Mouse (Mus musculus): ENCODE results near the gene Eif1ad. TPM values are rescaled to one million over a fixed set of nuclear protein-coding genes. Genes with fewer than 3 reads are reported as not detected.
"Not testable (repeated sequence)": the region's sequence is repeated elsewhere in the genome, so short reads cannot be mapped to it uniquely, and the experiment has no call there.

The Eif1ad gene
- polyA plus RNA-seq, 1 experiment from 2014 or later, result 84.2 TPM

DNA sequence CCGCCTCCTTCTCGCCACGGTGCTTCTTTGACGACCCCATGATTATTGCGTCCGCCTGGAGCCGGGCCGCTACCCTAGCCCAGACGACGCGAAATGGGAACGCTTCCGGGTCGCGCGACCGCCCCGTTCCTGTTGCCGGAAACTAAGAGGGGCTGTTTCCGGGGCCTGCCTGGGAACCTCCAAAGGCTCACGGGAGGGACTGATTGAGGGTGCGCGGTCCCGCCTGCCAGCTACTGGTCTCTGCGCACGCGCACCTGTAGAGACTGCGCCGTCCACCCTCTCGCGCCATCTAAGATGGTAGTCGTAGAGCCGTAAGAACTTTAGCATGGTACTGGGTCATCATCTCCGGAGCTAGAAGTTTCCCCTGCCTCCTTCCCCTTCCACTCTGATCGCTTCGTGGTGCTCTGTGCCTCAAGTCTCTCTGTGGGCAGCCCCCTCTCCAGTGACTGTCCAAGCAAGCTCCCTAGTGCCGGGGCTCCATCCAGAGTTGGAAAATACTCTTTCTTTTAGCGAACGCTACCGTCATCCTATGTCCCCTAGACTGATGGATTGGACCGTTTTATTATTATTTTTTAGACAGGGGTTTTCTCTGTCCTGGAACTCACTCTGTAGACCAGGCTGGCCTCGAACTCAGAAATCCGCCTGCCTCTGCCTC, 22.2 kb downstream of the Eif1ad start, which contains the start of gene Sart1:
Gene Sart1 (minus strand): TSS at position 116 of the 655 bp plus-strand sequence.
- Histone ChIP-seq H3K4me3 (peak within 1 kb of the TSS; percentile 100), H3K27ac (peak within 1 kb of the TSS; percentile 93), H3K27me3 (ENCODE audit: insufficient read depth, poor library complexity, severe bottlenecking) (no peaks in the 10 kb centered on the region), H3K9me3 (no peaks in the 10 kb centered on the region), H3K36me3 (peaks cover 27% of the 10 kb centered on the region), H3K4me1 (replicated peaks) (peaks cover 39% of the 10 kb centered on the region)
- WGBS, result 3% methylated on average over 43 of the region's 43 CpGs
- peak; percentile 95 for DNase-seq (ENCODE audit: low spot score)

DNA sequence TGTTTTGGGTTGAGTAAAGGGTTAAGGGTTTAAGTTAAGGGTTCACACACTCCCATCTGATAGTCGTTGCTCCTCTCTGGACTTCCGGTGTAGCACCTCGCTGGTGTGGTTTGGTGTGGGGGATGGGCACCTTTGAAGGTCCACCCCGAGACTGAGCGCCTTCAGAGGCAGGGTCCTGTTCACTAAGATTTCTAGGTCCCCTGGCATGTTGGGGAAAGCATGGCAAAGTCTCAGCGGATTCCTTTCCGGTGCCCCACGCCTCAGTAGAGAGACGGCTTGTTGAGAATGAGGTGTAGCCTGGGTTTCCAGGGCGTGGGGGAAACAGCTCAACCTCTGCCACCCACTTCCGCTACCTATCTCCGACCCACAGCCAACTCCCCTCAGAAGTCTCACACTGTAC, 23.1 kb downstream of the Eif1ad start:
- WGBS, result 50% methylated on average over 12 of the region's 12 CpGs
- Histone ChIP-seq H3K36me3 (peaks cover 18% of the 10 kb centered on the region), H3K9me3 (no peaks in the 10 kb centered on the region), H3K4me3 (peak overlapping the region; percentile 100), H3K27me3 (ENCODE audit: insufficient read depth, poor library complexity, severe bottlenecking) (no peaks in the 10 kb centered on the region), H3K4me1 (replicated peaks) (peaks cover 41% of the 10 kb centered on the region), H3K27ac (peak overlapping the region; percentile 93)
- DNase-seq (ENCODE audit: low spot score), result no peak

DNA sequence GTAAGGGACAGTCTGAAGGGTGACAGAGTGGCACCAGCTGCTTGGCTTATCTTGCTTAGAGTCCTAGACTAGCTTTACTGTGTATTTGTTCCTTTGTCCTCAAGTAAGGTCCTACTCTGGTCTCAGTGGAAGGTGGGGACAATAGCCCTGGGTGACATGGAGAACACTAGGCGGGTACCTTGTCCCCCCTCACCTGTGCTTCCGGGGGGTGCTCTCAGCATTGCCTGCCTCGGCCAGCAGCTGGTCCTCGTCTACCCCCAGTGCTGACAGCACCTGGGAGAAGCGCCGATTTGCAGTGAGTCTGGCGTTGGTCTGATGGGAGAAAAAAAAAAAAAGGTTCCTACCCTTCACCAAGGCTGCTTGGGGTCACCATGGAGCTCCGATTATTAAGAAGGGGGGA, 23.9 kb downstream of the Eif1ad start:
- H3K27me3 ChIP-seq (ENCODE audit: insufficient read depth, poor library complexity, severe bottlenecking), result no peaks in the 10 kb centered on the region
- no peaks in the 10 kb centered on the region for H3K9me3 ChIP-seq
- peaks cover 10% of the 10 kb centered on the region for H3K36me3 ChIP-seq
- peaks cover 41% of the 10 kb centered on the region for H3K4me1 ChIP-seq (replicated peaks)
- no peak for DNase-seq (ENCODE audit: low spot score)
- peak overlapping the region; percentile 93; the same call in 1 of the 2 replicates for H3K27ac ChIP-seq
- WGBS, result 89% methylated on average over 8 of the region's 8 CpGs
- H3K4me3 ChIP-seq, result peak overlapping the region; percentile 100; the same call in 1 of the 2 replicates

DNA sequence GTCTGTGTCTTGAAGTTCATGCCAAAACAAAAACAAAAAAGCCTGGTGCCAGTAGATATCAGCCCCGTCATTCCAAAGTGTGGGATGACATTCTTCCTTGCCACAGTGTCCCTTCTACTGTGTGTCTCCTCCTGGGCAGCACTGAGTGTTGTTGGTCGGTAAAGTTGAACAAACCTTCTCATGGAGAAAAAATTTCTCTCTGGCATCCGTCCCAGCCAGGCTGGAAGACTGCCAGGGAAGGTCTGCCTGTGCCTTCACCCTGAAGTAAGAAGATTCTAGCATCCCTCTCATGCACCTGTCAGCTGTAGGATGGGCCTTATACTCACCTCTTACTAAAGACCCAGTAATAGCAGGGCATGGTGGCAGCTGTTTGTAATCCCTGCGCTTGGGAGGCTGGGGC, 26.4 kb downstream of the Eif1ad start:
- Histone ChIP-seq H3K4me1 (replicated peaks) (peaks cover 24% of the 10 kb centered on the region), H3K4me3 (no peak overlapping the region), H3K9me3 (no peaks in the 10 kb centered on the region), H3K27me3 (ENCODE audit: insufficient read depth, poor library complexity, severe bottlenecking) (no peaks in the 10 kb centered on the region), H3K27ac (no peak overlapping the region), H3K36me3 (no peaks in the 10 kb centered on the region)
- WGBS, result 79% methylated on average over 4 of the region's 4 CpGs
- no peak for DNase-seq (ENCODE audit: low spot score)

DNA sequence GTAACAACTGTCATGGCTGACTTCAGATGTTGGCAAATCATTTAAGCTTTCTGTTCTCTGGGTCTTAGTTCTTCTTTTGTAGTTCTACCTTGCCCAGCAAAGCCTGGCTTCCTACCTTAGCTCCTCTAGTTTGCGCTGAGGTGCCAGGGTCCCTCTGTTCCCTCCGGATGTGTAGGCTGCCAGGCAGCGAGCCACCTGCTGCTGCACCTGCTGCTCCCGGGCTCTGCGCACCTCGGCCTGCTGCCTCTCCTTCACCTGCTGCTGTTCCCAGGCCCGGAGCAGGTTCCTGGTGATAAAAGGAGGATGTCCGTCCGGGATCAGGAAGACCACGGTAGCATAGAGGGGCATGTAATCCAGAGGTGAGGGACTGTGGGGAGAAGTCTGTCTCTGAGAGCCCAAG, 27.6 kb downstream of the Eif1ad start:
- Histone ChIP-seq H3K27ac (no peak overlapping the region), H3K27me3 (ENCODE audit: insufficient read depth, poor library complexity, severe bottlenecking) (no peaks in the 10 kb centered on the region), H3K4me1 (replicated peaks) (peaks cover 17% of the 10 kb centered on the region), H3K36me3 (no peaks in the 10 kb centered on the region), H3K4me3 (no peak overlapping the region; the same call in 1 of the 2 replicates), H3K9me3 (no peaks in the 10 kb centered on the region)
- 53% methylated on average over 10 of the region's 10 CpGs for WGBS
- DNase-seq (ENCODE audit: low spot score), result no peak

DNA sequence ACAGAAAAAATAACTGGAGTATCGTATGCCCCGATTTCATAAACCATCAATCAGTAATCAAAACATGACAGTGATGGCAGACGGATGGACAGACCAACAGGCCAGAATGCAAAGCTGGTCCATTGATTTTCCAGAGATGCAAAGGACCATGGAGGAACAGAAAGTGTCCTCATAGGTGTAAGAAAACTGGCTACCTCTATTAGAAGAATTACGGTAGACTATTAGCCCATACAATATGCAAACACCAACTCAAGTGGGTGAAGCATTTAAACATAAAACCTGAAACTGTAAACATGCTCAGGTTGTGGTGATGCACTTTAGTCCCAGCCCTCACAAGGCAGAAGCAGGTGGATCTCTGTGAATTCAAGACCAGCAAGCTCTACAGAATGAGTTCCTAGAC, 28.8 kb downstream of the Eif1ad start:
- Histone ChIP-seq H3K4me1 (replicated peaks) (peaks cover 5% of the 10 kb centered on the region), H3K9me3 (no peaks in the 10 kb centered on the region), H3K4me3 (no peak overlapping the region), H3K36me3 (no peaks in the 10 kb centered on the region), H3K27ac (no peak overlapping the region), H3K27me3 (ENCODE audit: insufficient read depth, poor library complexity, severe bottlenecking) (no peaks in the 10 kb centered on the region)
- WGBS, result 66% methylated on average over 4 of the region's 4 CpGs
- no peak for DNase-seq (ENCODE audit: low spot score)

DNA sequence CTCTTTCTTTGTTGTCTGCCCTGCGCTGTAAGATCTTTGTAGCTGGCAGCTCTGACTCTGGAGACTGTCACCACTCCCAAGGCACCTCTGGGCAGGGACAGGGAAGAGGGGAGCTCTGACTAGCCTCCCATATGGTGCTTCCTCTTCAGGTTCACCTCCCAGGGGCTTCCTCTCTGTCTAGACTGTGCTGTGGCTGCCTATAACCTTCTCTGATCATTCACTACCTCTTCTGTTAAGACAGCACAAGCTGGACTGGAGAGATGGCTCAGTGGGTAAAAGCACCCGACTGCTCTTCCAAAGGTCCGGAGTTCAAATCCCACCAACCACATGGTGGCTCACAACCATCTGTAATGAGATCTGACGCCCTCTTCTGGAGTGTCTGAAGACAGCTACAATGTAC, 34.5 kb downstream of the Eif1ad start:
- DNase-seq (ENCODE audit: low spot score); H3K9me3 ChIP-seq; H3K27me3 ChIP-seq (ENCODE audit: insufficient read depth, poor library complexity, severe bottlenecking); H3K27ac ChIP-seq; H3K36me3 ChIP-seq: not testable (repeated sequence)
- WGBS, result 72% methylated on average over 4 of the region's 4 CpGs
- H3K4me3 ChIP-seq, result 0 out of 2 replicates have a peak overlapping the region, but pooled peaks have one; percentile 16
- peaks cover 11% of the 10 kb centered on the region for H3K4me1 ChIP-seq (replicated peaks)

DNA sequence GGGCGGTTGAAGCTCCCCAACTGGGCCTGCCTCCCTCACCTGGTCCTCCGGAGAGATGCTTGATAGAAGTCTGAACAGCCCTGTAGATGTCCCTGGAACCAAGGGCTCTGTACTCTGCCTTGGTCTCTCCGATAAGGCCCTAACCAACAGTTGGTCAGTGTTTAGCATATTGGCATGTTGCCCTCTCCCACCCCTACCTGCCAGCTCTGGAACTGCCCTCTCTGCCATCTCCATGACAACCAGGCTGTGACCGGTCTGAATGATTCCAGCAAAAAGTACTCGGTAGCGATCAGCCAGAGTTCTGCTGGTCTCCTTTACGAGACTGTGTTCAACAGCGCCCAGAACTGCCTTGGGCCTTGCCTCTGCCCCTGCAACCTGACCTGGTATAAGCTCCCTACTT, 35.8 kb downstream of the Eif1ad start, which contains the start of gene Tsga10ip:
Gene Tsga10ip (minus strand): TSS at position 234 of the 400 bp plus-strand sequence.
- no peak within 1 kb of the TSS for H3K27ac ChIP-seq
- no peaks in the 10 kb centered on the region for H3K9me3 ChIP-seq
- 80% methylated on average over 8 of the region's 8 CpGs for WGBS
- no peaks in the 10 kb centered on the region for H3K27me3 ChIP-seq (ENCODE audit: insufficient read depth, poor library complexity, severe bottlenecking)
- no peak within 1 kb of the TSS for H3K4me3 ChIP-seq
- peaks cover 15% of the 10 kb centered on the region for H3K4me1 ChIP-seq (replicated peaks)
- no peak for DNase-seq (ENCODE audit: low spot score)
- no peaks in the 10 kb centered on the region for H3K36me3 ChIP-seq

DNA sequence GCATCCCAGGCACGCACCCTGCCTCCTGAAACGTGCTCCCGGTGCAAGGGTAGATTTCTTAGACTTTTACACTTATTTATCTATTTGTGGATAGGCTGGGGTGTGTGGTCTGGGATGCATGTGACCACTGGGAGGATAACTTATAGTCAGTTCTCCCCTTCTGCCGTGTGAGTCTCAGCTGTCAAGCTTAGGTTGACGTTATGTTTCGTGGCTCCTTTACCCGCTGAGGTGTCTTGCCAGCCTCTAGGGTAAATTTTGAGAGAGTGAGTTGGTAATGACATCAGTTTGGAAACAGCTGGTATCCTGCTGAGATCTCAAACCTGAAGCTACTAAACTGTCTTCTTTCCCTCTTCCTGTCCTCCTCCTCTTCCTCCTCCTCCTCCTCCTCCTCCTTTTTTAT, 39.4 kb downstream of the Eif1ad start:
- 35% methylated on average over 7 of the region's 7 CpGs for WGBS
- Histone ChIP-seq H3K4me3 (peak overlapping the region; percentile 48), H3K36me3 (peaks cover 4% of the 10 kb centered on the region; the same call in 1 of the 2 replicates), H3K27ac (peak overlapping the region; percentile 83), H3K9me3 (no peaks in the 10 kb centered on the region), H3K4me1 (replicated peaks) (peaks cover 20% of the 10 kb centered on the region), H3K27me3 (ENCODE audit: insufficient read depth, poor library complexity, severe bottlenecking) (no peaks in the 10 kb centered on the region)
- DNase-seq (ENCODE audit: low spot score), result no peak

DNA sequence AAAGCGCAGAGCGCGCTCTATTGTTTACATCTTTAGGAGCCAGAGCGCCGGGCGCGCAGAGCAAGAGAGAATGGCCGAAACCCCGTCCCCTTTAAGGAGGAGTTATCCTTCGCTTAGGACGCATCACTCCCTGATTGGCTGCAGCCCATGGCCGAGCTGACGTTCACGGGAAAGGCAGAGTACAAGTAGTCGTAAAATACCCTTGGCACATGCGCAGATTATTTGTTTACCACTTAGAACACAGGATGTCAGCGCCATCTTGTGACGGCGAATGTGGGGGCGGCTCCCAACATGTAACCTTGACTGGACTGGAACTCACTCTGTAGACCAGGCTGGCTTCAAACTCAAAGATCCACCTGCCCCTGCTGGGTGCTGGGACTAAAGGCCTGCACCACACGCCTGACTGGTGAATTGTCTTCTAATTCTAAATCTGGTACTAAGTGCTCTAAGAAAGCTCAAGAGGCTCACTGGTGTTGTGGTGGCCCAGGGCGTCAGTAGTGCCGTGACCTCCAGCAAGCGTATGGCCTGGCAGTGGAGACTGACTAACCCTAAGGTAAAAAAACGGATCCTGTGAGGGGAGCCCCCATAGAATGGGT, 40.1 kb downstream of the Eif1ad start:
- H3K27me3 ChIP-seq (ENCODE audit: insufficient read depth, poor library complexity, severe bottlenecking); H3K36me3 ChIP-seq; H3K9me3 ChIP-seq: not testable (repeated sequence)
- 13% methylated on average over 25 of the region's 25 CpGs for WGBS
- Histone ChIP-seq H3K27ac (peak overlapping the region; percentile 91), H3K4me3 (peak overlapping the region; percentile 65), H3K4me1 (replicated peaks) (peaks cover 19% of the 10 kb centered on the region)
- DNase-seq (ENCODE audit: low spot score), result peak; percentile 61

DNA sequence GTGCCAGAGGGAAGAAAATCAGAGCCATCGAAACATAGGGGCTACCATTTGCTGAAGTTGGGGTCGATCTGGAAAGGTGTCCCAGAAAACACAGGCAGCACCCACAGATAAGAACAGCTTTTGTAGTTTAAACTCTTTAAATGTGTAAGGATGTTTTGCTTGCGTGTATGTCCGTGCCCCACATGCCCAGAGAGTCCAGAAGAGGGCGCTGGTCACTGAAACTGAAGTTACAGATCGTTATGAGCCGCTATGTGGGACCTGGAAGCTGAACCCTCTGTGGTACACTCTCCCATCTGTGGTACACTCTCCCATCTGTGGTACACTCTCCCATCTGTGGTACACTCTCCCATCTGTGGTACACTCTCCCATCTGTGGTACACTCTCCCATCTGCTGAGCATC, 40.6 kb downstream of the Eif1ad start:
- H3K27ac ChIP-seq, result peak overlapping the region; percentile 91
- H3K27me3 ChIP-seq (ENCODE audit: insufficient read depth, poor library complexity, severe bottlenecking), result no peaks in the 10 kb centered on the region
- H3K9me3 ChIP-seq, result no peaks in the 10 kb centered on the region
- WGBS, result 20% methylated on average over 7 of the region's 7 CpGs
- peaks cover 4% of the 10 kb centered on the region; the same call in 1 of the 2 replicates for H3K36me3 ChIP-seq
- H3K4me3 ChIP-seq, result peak overlapping the region; percentile 65
- DNase-seq (ENCODE audit: low spot score), result peak; percentile 63
- H3K4me1 ChIP-seq (replicated peaks), result peaks cover 22% of the 10 kb centered on the region

DNA sequence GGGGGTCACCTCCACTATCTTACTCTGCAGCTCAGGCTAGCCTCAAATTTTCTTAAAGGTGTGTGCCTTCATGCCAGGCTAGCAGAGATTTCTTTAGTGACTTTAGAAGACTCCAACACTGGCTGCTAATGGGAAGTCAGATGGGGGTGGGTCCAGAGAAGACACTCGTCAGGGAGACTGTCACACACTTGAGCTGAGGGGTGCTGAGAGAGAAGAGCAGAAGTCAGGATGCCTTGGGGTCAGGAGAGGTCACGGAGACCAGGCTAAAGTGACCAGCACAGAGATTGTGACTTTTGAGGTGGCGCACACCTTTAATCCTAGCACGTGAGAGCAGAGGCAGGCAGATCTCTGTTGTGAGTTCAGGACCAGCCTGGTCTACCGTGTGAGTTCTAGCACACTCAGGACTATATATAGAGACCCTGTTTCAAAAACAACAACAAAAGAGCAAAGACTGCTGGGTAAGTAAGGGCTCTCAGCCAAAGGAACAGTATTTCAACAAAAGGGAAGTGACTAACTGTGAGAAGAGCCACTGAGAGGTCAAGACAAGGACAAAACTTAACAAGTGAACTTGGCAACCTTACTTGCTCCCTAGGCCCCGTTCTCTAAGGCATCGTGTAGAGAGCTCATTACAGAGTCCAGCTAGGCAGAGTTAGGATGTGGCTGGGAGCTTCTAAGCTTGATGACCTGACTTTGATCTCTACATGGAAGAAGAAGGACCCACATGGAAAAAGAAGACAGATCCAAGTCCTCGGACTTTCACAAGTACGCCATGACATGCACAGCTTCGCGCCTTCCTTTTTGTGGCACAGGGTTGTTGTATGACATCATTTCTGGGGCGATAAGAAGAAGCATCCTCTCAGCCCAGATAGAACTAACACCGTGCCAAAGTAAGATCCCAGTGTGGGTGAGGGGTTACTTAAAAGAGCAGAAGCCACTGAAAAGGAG, 41.8 kb downstream of the Eif1ad start:
- Histone ChIP-seq H3K27ac (0 out of 2 replicates have a peak overlapping the region, but pooled peaks have one; percentile 91), H3K4me3 (peak overlapping the region; percentile 65; the same call in 1 of the 2 replicates), H3K4me1 (replicated peaks) (peaks cover 22% of the 10 kb centered on the region), H3K9me3 (no peaks in the 10 kb centered on the region), H3K36me3 (peaks cover 4% of the 10 kb centered on the region; the same call in 1 of the 2 replicates), H3K27me3 (ENCODE audit: insufficient read depth, poor library complexity, severe bottlenecking) (no peaks in the 10 kb centered on the region)
- no peak for DNase-seq (ENCODE audit: low spot score)
- 93% methylated on average over 13 of the region's 13 CpGs for WGBS
